Mouse (Mus musculus): ENCODE measurements around the gene Slc2a9.

Slc2a9 gene

GRCm38 (mm10) chr5:38502992-38503391 lies at the start of gene Slc2a9:
Gene Slc2a9 (minus strand): TSS chr5:38503143.
- no peak for DNase-seq (ENCODE audit: extremely low spot score, low read depth, low spot score)

GRCm38 (mm10) chr5:38552615-38553014 lies 49.7 kb upstream of the Slc2a9 start:
- no peak for DNase-seq (ENCODE audit: extremely low spot score, low read depth, low spot score)

- DNase-seq (ENCODE audit: extremely low spot score, low read depth, low spot score): no peak
Observed at GRCm38 (mm10) chr5:38550221-38550768, 47.4 kb upstream of the Slc2a9 start.

- DNase-seq (ENCODE audit: extremely low spot score, low read depth, low spot score): no peak
Observed at GRCm38 (mm10) chr5:38549461-38549909, 46.5 kb upstream of the Slc2a9 start.

- DNase-seq (ENCODE audit: extremely low spot score, low read depth, low spot score): no peak
Observed at GRCm38 (mm10) chr5:38547375-38547774, 44.4 kb upstream of the Slc2a9 start.

- DNase-seq (ENCODE audit: extremely low spot score, low read depth, low spot score): no peak
Observed at GRCm38 (mm10) chr5:38544423-38545415, 41.8 kb upstream of the Slc2a9 start.

- DNase-seq (ENCODE audit: extremely low spot score, low read depth, low spot score): no peak
Observed at GRCm38 (mm10) chr5:38543496-38544217, 40.7 kb upstream of the Slc2a9 start.

GRCm38 (mm10) chr5:38541728-38542127 lies 38.8 kb upstream of the Slc2a9 start:
- DNase-seq (ENCODE audit: extremely low spot score, low read depth, low spot score): no peak

- no peak for DNase-seq (ENCODE audit: extremely low spot score, low read depth, low spot score)
Observed at GRCm38 (mm10) chr5:38540898-38541297, 38.0 kb upstream of the Slc2a9 start.

- no peak for DNase-seq (ENCODE audit: extremely low spot score, low read depth, low spot score)
Observed at GRCm38 (mm10) chr5:38538508-38538907, 35.6 kb upstream of the Slc2a9 start.

- no peak for DNase-seq (ENCODE audit: extremely low spot score, low read depth, low spot score)
Observed at GRCm38 (mm10) chr5:38537845-38538244, 34.9 kb upstream of the Slc2a9 start.

- no peak for DNase-seq (ENCODE audit: extremely low spot score, low read depth, low spot score)
Observed at GRCm38 (mm10) chr5:38536822-38537221, 33.9 kb upstream of the Slc2a9 start.

- no peak for DNase-seq (ENCODE audit: extremely low spot score, low read depth, low spot score)
Observed at GRCm38 (mm10) chr5:38532084-38532483, 29.1 kb upstream of the Slc2a9 start.

- DNase-seq (ENCODE audit: extremely low spot score, low read depth, low spot score): no peak
Observed at GRCm38 (mm10) chr5:38529724-38530428, 26.9 kb upstream of the Slc2a9 start.

- DNase-seq (ENCODE audit: extremely low spot score, low read depth, low spot score): no peak
Observed at GRCm38 (mm10) chr5:38522977-38523376, 20.0 kb upstream of the Slc2a9 start.

- DNase-seq (ENCODE audit: extremely low spot score, low read depth, low spot score): no peak
Observed at GRCm38 (mm10) chr5:38520838-38521237, 17.9 kb upstream of the Slc2a9 start.

GRCm38 (mm10) chr5:38516267-38516666 lies 13.3 kb upstream of the Slc2a9 start:
- DNase-seq (ENCODE audit: extremely low spot score, low read depth, low spot score): no peak

- DNase-seq (ENCODE audit: extremely low spot score, low read depth, low spot score): no peak
Observed at GRCm38 (mm10) chr5:38512991-38513390, 10.0 kb upstream of the Slc2a9 start.

GRCm38 (mm10) chr5:38509568-38509967 lies 6.6 kb upstream of the Slc2a9 start:
- no peak for DNase-seq (ENCODE audit: extremely low spot score, low read depth, low spot score)

- DNase-seq (ENCODE audit: extremely low spot score, low read depth, low spot score): no peak
Observed at GRCm38 (mm10) chr5:38505435-38505765, 2.5 kb upstream of the Slc2a9 start.
